Mouse (Mus musculus) embryo, embryonic 11 days (tissue): ENCODE measurements around the gene Slc12a7.

ENCODE experiments used
- DNase-seq: peaks from one replicate; pipeline ENCODE4 v3.0.0-alpha.2; 2015

The Slc12a7 gene

DNA sequence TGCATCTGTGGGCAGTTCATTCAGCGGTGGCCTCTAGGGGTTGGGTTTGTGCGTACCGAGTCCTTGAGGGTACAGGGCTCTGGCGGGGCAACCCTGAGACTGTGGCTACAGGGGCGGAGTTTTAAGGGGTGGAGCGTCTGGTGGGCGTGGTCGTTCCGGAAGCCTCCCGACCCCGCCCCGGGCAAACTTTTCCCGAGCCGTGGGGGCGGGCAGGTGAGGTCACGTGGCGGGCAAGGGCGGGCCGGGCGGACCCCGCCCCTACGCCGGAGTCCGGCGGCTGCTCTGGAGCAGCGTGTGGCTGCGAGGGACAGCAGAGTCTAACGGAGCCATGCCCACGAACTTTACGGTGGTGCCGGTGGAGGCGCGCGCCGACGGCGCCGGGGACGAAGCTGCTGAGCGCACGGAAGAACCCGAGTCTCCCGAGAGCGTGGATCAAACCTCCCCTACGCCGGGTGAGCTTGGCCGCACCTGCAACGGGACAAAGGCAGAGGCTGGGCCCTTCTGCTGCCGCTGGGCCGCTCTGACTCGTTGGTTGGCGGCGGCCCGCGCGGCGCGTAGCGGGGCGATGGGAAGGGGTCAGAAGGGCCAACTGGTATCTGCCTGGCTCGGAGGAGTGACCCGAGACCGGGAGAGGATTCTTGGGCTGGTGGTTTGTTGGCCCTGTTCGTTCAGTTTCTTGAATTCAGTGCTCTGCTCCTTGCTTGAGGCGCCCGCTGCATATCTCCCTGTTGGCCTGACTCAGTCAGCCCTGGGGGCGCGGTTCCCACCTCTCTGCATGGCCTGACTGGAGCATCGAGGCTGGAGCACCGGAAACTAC is 30.8 kb downstream of the Slc12a7 start:
- peak; percentile 96 for DNase-seq

- peak; percentile 67 for DNase-seq
These were observed 31.4 kb downstream of the Slc12a7 start for GRCm38 (mm10) chr13:73764256-73764775.

DNA sequence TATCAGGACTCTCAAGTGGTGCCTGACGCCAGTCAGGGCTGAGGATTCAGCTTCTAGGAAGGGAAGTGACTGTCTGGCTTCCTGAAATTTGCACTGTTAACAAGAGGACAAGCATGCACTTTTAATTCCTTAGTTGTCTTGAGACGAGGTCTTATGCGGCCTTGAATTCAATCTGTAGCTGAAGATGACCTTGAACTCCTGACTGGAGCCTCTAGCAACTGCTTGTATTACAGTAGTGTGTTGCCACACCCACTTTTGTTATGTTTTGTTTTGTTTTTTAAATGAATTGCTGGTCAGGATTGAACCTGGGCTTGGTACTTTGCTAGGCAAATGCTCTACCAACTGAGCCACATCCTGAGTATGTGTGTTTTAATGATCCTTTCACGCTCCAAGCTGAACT is 32.5 kb downstream of the Slc12a7 start:
- no peak for DNase-seq

GRCm38 (mm10) chr13:73767224-73767623 is 34.3 kb downstream of the Slc12a7 start:
- DNase-seq = no peak

GRCm38 (mm10) chr13:73767754-73768153 is 34.9 kb downstream of the Slc12a7 start:
- DNase-seq = no peak

GRCm38 (mm10) chr13:73768311-73768710 is 35.4 kb downstream of the Slc12a7 start:
- no peak for DNase-seq

DNA sequence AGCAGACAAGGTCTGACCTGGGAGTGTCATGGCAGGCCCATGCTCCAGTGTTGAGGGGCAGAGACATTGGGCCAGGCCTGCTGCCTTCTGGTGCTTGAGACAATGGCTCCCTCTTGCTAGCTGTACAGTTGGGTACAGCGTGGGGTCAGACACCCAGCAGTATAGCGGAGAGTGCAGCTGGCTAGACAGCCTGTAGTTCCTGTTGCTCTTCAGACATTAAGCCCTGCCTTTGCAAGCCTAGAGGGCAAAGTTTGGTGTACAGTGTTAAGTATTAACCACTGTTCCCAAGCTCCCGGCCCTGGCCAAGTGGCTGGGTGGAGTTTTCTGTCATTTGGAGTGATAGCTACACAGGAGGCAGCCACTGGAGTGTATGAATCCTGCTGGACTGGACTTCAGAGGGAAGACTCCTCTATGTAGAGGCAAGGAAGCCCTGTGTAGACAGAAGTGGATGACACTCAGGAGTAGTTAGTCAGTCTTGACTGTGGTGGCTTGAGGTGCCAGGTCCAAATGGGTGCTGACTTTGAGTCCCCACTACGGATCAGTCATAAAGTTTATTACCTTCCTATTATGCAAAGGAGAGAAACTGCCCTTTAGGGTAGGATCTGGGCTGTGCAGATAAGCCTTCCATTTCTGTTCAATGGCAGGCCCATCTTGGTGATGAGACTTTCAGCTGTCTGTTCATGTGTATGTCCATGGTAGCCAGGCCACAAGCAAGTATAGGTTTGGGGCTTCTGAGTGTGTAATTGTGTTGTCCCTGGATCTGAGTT is 37.2 kb downstream of the Slc12a7 start:
- no peak for DNase-seq

DNA sequence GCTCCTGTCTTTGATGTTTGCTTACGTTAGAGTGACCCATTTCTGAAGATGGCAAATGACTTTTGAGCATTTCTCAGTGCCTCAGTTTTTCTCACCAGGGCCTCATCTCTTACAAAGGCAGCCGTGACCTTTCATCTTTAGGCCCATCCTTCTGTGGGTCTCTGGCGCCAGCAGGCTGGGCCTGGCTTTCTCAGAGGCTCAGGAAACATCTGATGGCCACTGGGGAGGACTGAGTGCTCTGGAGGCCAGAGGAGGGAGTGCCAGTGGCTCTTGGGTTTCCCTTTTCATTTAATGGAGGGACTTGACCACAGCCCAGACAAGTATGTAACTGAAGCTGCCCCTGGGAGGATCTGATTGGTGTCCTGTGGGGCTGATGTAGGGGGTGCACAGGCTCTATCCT is 38.2 kb downstream of the Slc12a7 start:
- no peak for DNase-seq

DNA sequence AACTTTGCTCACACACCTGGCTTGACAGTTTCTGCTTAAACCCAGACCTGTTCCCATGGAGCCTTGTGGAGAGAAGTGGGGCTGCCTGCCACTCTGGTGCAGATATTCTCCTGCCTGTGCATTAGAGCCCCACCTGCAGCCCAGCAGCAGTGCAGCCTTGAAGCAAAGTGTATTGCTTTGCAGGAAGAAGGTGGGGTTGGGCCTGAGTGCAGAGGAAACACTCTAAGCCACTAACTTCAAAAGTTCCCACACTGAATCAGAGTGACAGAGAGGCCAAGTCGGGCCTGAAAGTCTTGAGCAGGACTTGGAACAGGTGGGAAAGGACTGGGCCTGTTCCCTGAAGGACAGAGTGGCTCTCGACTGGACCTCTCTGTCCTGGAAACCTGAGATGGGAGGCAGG is 39.8 kb downstream of the Slc12a7 start:
- DNase-seq = no peak

DNA sequence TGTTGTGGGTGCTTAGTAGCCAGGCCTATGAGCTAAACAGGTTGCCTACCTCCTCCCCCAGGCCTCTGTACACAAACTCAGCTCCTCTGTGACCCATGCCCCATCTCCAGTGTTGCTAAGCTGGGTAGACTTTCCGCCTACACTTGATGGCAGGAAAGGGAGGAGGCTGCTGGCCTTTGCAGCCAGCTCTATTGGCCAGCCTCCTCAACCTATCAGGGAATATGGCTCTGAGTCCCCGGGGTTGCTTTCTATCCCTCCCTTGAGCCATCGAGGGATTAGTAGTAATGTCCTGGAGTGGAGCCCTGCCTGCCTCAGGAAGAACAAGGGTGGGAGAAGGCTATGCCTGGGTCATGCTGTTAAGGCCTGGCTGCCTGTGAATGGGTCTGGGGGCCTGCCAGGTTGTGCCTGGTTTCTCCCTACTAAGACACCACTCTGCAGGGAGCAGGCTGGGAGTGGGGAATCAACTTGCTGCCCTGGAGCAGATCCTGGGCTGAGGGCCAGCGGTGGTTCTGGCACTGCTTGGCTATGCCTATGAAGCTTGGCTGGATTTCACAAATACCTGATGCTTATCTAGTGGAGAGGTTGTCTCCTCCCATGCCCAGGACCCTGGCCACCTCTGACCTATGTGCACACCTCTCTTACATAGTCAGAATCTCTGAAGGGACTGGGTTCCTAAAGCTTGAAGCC is 40.8 kb downstream of the Slc12a7 start:
- DNase-seq = no peak

GRCm38 (mm10) chr13:73775786-73776185 is 42.9 kb downstream of the Slc12a7 start:
- no peak for DNase-seq

GRCm38 (mm10) chr13:73777578-73777977 is 44.7 kb downstream of the Slc12a7 start:
- DNase-seq = no peak

DNA sequence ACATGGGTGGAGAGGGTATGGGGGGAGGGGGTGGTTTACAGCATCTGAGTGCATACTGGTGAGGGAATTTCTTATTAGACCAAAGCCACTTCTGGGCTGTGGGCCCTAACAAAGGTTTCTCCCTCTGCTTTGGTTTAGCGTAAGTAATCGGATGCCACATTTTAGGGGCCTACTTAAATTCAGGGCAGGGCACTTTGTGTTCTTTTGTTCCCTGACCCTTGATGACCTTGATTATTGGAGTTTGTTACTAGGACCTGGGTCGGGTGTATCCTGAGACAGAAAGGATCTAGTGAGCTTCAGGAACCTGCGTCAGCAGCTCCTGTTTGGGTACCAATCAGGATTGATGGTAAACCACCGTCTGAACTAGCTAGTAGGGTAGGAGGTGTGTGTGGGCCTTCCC is 49.6 kb downstream of the Slc12a7 start:
- peak; percentile 4 for DNase-seq

DNA sequence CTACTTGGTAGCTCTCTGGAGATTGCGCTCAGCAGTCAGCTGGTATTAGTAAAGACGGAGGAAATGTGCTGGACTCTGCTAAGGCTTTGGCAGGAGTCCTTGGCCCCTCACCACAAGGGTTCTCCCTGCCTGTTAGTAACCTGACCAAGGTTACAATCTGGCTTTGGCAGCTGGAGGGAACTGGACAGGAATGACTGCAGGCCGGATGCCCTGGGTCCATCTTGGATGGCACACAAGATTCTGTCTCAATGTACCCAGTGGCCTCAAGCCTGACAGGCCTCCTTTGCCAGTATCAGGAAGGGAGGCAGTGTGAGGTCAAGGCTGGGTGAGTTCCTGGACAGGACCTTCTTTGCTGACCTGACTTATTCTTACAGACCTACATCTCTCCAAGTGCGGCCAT is 59.3 kb downstream of the Slc12a7 start:
- DNase-seq = no peak

DNA sequence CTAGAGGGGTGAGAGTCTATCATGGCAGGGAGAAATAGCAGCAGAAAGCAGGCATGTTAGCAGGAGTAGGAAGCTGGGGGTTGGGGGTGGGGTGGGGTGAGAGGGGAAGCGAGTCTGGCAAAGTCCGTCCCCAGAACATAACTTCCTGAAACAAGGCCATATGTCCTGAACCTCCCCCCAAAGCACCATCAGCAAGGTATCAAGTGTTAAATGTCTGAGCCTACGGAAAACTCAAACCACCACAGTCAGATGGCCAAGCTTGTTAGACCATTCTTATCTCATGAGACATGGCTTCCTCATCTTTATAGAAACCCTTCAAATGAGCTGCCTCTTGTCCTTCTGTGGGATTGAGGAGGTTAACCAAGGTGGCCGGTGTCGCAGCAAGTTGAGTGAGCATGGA is 60.3 kb downstream of the Slc12a7 start:
- no peak for DNase-seq

DNA sequence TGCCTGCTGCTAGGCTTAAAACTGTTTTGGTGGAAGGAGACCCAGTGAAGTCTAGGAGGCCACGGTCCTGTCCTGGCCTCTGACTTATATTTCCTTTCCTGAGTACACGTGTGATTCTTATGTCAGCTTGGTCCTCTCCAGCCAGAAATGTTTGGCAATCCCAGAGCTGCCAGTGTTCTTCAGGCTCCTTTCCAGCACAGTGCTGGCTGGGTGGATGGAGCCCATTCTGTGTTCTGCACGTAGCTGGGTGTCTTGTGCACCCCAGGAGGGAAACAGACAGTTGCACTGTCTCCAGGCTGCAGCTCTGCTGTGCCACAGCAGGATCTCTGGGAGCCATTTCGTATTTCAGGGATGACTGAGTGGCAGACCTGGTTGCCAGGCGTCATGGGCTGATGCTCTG is 66.2 kb downstream of the Slc12a7 start:
- no peak for DNase-seq

GRCm38 (mm10) chr13:73803450-73804178 is 70.7 kb downstream of the Slc12a7 start:
- no peak for DNase-seq

GRCm38 (mm10) chr13:73804914-73805313 is 72.0 kb downstream of the Slc12a7 start:
- DNase-seq = no peak

DNA sequence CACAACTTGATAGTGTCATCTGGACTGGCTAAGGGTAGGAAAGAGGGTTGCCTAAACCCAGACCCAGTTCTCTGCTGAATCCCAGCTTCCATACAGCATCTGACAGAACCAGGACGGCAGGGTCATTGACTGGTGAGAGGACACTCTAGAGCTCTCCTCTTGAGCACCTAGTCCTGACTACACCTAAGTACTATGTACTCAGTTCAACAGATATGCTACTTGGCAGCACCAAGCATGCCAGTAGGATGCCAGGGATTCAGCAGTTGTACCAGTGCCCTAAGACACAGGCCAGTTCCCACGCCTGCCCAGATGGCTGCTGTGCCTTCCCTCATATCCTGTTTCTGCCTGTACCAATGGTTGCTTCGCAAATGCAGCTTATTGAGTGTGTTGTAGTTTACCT is 80.0 kb downstream of the Slc12a7 start:
- DNase-seq = no peak

DNA sequence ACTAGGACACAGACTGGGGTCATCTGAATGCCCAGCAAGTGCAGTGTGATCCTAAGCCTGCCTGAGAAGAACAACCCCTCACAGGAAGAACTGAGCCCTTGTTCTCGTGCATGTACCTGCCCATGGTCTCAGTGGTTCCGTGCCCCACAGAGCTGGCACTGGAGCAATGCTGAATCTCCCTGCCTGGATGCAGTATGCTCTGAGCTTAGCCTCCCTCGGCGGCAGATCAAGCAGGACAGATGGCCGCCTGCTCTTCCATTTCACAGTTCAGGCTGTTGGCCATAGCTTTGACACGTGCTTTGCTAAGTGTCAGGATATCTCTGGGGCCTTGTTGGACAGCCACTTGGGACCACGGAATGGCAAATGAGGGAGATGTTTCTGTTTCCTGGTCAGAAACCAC is 81.3 kb downstream of the Slc12a7 start:
- DNase-seq = no peak

- DNase-seq = no peak
These were observed 83.4 kb downstream of the Slc12a7 start for GRCm38 (mm10) chr13:73816338-73816737.

DNA sequence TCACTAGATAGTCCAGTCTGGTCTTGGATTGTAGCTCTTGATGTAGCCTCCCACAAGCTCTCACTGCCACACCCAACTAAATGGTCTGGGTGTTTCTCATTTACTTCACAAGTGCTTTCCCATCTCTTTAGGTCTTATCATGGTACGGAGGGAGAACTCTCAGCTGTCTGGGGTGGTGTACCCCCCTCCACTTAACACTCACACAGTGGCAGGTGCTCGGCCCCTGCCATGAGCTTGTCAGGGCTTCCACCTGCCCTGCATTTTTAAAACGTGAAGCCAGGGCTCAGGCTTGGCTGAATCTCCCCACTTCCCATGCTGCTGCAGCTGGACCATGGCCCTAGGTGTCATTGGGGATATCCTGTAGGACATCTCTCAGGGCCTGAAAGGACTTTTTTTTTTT is 86.0 kb downstream of the Slc12a7 start:
- DNase-seq = no peak

- no peak for DNase-seq
These were observed 88.4 kb downstream of the Slc12a7 start for GRCm38 (mm10) chr13:73821251-73821650.
